Mouse (Mus musculus): ENCODE results near the gene Olfr718-ps1. TPM values are rescaled to one million over a fixed set of nuclear protein-coding genes. Genes with fewer than 3 reads are reported as not detected.

Olfr718-ps1 gene
- polyA plus RNA-seq, 1 experiment, result not detected

DNA sequence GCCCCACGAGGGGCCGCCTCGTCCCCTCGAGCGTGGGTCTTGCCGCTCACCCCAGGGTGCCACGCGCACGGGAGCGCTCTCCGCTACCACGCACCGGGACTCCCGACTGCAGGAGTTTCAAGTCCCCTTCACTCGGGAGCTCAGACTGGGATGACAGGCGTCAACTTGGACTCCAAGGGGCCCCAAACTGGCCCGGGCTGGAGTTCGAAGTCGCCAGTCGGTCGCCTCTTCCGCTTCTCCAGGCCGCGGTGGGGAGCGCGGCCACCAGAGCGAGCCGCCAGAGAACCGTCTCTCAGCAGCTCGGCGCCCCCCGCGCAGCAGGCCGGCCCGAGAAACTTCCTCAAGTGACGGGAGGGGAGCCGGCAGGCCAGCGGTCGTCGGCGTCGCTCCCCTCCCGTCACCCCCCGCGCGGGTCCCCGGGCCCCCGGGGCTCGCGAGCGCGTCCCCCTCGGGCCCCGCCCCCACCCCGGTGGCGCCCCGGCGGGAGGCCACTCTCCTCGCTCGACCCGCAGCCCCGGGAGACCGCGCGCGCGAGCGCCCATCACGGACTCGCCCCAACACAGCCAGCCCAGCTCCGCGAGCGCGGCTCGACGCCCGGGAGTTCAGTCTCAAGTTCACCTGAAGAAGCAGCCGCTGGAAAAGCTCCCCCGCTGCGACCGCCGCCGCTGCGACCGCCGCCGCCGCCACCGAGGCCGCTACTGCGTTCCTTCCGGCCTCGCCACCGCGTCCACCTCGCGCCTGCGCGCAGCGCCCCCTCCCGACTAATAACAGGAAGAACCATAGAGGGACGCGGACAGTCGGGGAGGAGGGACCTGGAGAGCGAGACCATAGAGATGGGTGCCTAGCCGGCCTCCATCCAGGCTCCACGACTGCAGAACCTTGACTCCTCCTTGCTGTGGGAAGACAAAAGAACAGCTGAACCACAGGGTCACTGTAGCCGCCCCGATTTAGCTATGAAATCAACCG, 34.8 kb downstream of the Olfr718-ps1 start, which contains the start of gene Rnf216:
TSS of gene Rnf216 (minus strand) at position 714 of the 966 bp plus-strand sequence.
- Histone ChIP-seq H3K4me1 (ENCODE audit: control insufficient read depth, insufficient read depth, low read length) (no peaks in the 10 kb centered on the region), H3K27ac (ENCODE audit: insufficient read depth, low read length) (no peak within 1 kb of the TSS), H3K4me3 (ENCODE audit: insufficient read depth, low read length) (peak within 1 kb of the TSS; percentile 82)
- TF ChIP-seq CTCF (IDR thresholded peaks at IDR 0.05; ENCODE audit: borderline replicate concordance, insufficient read depth, low read length), result peak; percentile 58
- TF ChIP-seq POLR2A (IDR thresholded peaks at IDR 0.05; ENCODE audit: low read depth, low read length), result peak; percentile 77

DNA sequence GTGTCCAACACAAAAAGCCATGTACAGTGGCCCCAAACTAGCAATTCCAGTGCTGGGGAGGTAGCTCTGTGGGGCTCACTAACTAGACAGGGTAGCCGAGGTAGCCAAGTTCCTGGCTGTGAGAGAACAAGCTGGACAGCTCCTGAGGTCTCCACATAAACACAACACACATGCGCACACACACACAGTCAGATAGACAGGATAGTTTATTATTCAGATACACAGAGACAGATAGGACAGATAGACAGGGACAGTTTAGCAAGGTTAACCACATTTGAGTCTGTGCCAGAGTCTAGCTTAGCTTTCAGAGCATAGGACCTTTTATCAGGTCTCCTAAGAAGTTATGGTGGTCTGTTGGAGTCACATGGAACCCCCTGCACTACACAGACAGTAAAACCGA, 40.5 kb downstream of the Olfr718-ps1 start:
- TF ChIP-seq CTCF (IDR thresholded peaks at IDR 0.05; ENCODE audit: borderline replicate concordance, insufficient read depth, low read length) (no peak), POLR2A (IDR thresholded peaks at IDR 0.05; ENCODE audit: low read depth, low read length) (no peak)
- Histone ChIP-seq H3K27ac (ENCODE audit: insufficient read depth, low read length) (no peak overlapping the region), H3K4me1 (ENCODE audit: control insufficient read depth, insufficient read depth, low read length) (no peaks in the 10 kb centered on the region), H3K4me3 (ENCODE audit: insufficient read depth, low read length) (no peak overlapping the region)

DNA sequence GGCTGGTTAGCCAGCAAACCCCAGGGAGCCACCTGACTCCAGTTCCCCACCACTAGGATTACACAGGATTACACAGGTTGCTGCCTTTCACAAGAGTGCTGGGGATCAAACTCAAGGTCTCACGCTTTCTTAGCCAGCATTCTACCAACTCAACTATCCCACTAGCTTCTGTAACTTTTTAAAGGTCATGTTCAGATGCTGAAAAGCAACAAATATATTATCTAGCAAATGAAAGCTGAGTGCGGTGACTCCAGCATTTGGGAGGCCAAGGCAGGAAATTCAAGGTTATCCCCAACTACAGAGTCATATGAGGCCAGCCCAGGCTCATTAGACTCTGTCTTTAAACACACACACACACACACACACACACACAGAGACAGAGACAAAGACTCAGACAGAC, 44.1 kb downstream of the Olfr718-ps1 start:
- Histone ChIP-seq H3K27ac (ENCODE audit: insufficient read depth, low read length) (no peak overlapping the region), H3K4me3 (ENCODE audit: insufficient read depth, low read length) (no peak overlapping the region), H3K4me1 (ENCODE audit: control insufficient read depth, insufficient read depth, low read length) (peaks cover 1% of the 10 kb centered on the region)
- no peak for TF ChIP-seq CTCF (IDR thresholded peaks at IDR 0.05; ENCODE audit: borderline replicate concordance, insufficient read depth, low read length)
- no peak for TF ChIP-seq POLR2A (IDR thresholded peaks at IDR 0.05; ENCODE audit: low read depth, low read length)

DNA sequence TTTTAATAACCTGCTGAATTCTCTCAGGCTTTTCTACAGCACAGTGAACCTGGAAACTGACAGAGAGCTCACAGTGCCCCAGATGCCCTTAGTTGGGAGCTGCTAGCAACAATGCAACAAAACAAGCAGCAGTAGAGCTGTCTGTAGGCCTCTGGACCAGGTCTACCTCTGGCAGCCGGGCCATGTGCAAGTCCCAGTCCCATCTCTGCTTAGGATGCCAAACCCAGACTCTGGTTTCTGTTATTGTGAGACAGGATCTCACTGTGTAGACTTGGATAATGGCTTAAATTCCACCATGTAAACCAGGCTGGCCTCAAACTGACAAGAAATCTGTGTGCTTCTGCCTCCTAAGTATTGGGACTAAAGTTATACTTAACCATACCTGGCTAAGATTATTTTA, 45.8 kb downstream of the Olfr718-ps1 start:
- H3K27ac ChIP-seq (ENCODE audit: insufficient read depth, low read length), result no peak overlapping the region
- TF ChIP-seq POLR2A (IDR thresholded peaks at IDR 0.05; ENCODE audit: low read depth, low read length) (no peak), CTCF (IDR thresholded peaks at IDR 0.05; ENCODE audit: borderline replicate concordance, insufficient read depth, low read length) (no peak)
- no peak overlapping the region for H3K4me3 ChIP-seq (ENCODE audit: insufficient read depth, low read length)
- H3K4me1 ChIP-seq (ENCODE audit: control insufficient read depth, insufficient read depth, low read length), result peaks cover 3% of the 10 kb centered on the region

DNA sequence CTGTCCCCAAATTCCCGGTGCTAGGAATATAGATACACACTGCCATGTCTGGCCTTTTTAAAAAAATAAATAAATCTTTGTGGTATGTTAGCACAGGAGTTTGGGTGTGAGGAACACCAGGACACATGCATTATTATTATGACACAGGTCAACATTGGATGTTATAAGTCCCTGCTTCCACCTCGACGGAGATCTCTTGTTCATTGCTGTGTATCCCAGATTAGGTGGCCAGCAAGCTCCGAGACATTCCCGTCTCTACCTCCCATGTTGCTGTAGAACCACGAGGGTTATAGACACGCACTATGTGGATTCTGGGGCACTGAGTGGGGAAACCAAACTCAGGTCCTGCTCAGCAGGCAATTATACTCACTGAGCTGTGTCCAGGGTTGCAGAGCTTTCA, 52.1 kb downstream of the Olfr718-ps1 start:
- Histone ChIP-seq H3K4me1 (ENCODE audit: control insufficient read depth, insufficient read depth, low read length) (peaks cover 6% of the 10 kb centered on the region), H3K27ac (ENCODE audit: insufficient read depth, low read length) (no peak overlapping the region), H3K4me3 (ENCODE audit: insufficient read depth, low read length) (no peak overlapping the region)
- TF ChIP-seq POLR2A (IDR thresholded peaks at IDR 0.05; ENCODE audit: low read depth, low read length) (no peak), CTCF (IDR thresholded peaks at IDR 0.05; ENCODE audit: borderline replicate concordance, insufficient read depth, low read length) (no peak)

DNA sequence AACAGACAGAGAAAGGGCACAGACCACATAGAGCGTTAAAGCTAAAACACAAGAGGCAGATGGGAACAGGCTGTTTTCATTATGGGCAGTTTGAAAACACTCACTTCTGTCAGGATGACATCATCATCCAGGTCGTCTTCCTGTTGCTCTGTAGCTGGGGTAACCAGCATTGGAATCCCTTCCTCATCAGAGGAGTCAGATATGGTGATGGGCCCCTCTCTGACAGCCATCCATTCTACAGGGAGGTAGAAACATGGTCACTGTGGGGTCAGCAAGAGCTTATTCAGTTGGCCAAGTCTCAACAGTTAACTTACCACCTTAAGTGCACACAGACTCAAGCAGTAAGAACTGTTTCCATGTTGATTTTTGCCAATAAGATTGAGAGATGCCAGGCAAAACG, 54.5 kb downstream of the Olfr718-ps1 start:
- no peak for TF ChIP-seq POLR2A (IDR thresholded peaks at IDR 0.05; ENCODE audit: low read depth, low read length)
- TF ChIP-seq CTCF (IDR thresholded peaks at IDR 0.05; ENCODE audit: borderline replicate concordance, insufficient read depth, low read length), result no peak
- Histone ChIP-seq H3K4me1 (ENCODE audit: control insufficient read depth, insufficient read depth, low read length) (peaks cover 3% of the 10 kb centered on the region; the same call in 1 of the 2 replicates), H3K27ac (ENCODE audit: insufficient read depth, low read length) (no peak overlapping the region), H3K4me3 (ENCODE audit: insufficient read depth, low read length) (no peak overlapping the region)

DNA sequence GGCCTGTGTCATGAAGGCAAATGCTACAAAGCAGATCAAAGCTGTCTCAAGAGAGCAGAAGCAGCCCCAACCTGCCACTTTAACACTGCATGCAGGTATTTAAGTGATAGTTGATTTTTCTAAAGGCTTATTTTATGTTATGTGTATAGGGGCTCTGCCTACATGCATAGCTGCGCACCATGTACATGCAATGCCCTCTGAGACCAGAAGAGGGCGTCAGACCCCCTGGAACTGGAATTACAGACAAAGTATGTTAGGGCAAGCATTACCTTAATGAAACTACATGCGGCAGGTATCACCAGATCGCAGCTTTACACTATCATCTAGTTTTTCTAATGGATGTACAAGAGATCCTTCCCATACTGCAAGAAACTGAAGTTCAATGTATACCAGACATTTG, 62.5 kb downstream of the Olfr718-ps1 start:
- Histone ChIP-seq H3K4me3 (ENCODE audit: insufficient read depth, low read length) (no peak overlapping the region), H3K27ac (ENCODE audit: insufficient read depth, low read length) (no peak overlapping the region), H3K4me1 (ENCODE audit: control insufficient read depth, insufficient read depth, low read length) (peaks cover 4% of the 10 kb centered on the region; the same call in 1 of the 2 replicates)
- TF ChIP-seq POLR2A (IDR thresholded peaks at IDR 0.05; ENCODE audit: low read depth, low read length) (no peak), CTCF (IDR thresholded peaks at IDR 0.05; ENCODE audit: borderline replicate concordance, insufficient read depth, low read length) (peak; percentile 39; the same call in 1 of the 2 replicates)

Other genes starting within 250 kb of the Olfr718-ps1 start
- gene Actb, start 240.8 kb downstream of the Olfr718-ps1 start, polyA plus RNA-seq (2011; ENCODE audit: insufficient read length, low read depth, missing spikeins), result 7,994 and 9,776 TPM in 2 replicates
- gene Fscn1, start 187.2 kb downstream of the Olfr718-ps1 start, polyA plus RNA-seq (2011; ENCODE audit: insufficient read length, low read depth, missing spikeins), result 323 and 406 TPM in 2 replicates
- 28.6 and 36.3 TPM in 2 replicates for gene Rnf216, start 34.6 kb downstream of the Olfr718-ps1 start, polyA plus RNA-seq (2011; ENCODE audit: insufficient read length, low read depth, missing spikeins)
- 7.6 and 12.7 TPM in 2 replicates for gene Rbak, start 33.2 kb upstream of the Olfr718-ps1 start, polyA plus RNA-seq (2011; ENCODE audit: insufficient read length, low read depth, missing spikeins)
- not detected in 2 replicates for gene Spdye4b, start 33.4 kb upstream of the Olfr718-ps1 start, polyA plus RNA-seq (2011; ENCODE audit: insufficient read length, low read depth, missing spikeins)
- gene Spdye4a, start 79.3 kb upstream of the Olfr718-ps1 start, polyA plus RNA-seq (2011; ENCODE audit: insufficient read length, low read depth, missing spikeins), result not detected in 2 replicates
- 9.0 and 13.8 TPM in 2 replicates for gene Zfp12, start 87.6 kb upstream of the Olfr718-ps1 start, polyA plus RNA-seq (2011; ENCODE audit: insufficient read length, low read depth, missing spikeins)
- gene Zfp316, start 122.4 kb upstream of the Olfr718-ps1 start, polyA plus RNA-seq (2011; ENCODE audit: insufficient read length, low read depth, missing spikeins), result 3.6 and 3.7 TPM in 2 replicates
- gene Zfp853, start 146.0 kb upstream of the Olfr718-ps1 start, polyA plus RNA-seq (2011; ENCODE audit: insufficient read length, low read depth, missing spikeins), result 0.25 and 0.44 TPM in 2 replicates
- 13.5 and 15.0 TPM in 2 replicates for gene E130309D02Rik, start 167.8 kb upstream of the Olfr718-ps1 start, polyA plus RNA-seq (2011; ENCODE audit: insufficient read length, low read depth, missing spikeins)
- 43.8 and 45.5 TPM in 2 replicates for gene Zdhhc4, start 181.7 kb upstream of the Olfr718-ps1 start, polyA plus RNA-seq (2011; ENCODE audit: insufficient read length, low read depth, missing spikeins)
- not detected in 2 replicates for gene Grid2ip, start 209.8 kb upstream of the Olfr718-ps1 start, polyA plus RNA-seq (2011; ENCODE audit: insufficient read length, low read depth, missing spikeins)